Mouse (Mus musculus): ENCODE measurements at regions not wholly inside any gene's neighbourhood (a gene's known extent, or its start where the extent isn't known, plus 50 kb on each side); places are given as distances from the start of the nearest gene placed in this dataset.

DNA sequence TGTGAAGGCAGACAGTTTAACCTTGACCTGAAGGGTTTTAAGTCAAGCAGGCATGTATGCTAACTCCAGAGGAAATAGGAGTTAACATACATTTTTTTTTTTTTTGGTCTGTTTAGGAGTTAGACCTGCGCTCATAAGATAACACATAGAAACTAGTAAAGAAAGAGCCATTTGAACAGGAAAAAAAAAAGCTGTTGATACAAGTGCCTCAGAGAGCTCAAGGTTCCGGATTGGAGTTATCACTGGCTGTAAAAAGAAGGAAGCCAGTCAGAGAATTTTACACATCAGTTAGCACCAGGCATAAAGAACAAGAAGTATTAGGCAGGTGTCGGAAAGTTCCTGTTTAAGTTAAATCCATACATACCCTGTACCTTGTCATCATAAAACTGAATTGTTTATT lies 156.2 kb upstream of the Egflam start:
- no peaks in the 10 kb centered on the region for H3K27me3 ChIP-seq (ENCODE audit: control insufficient read depth, insufficient read depth, low read length)
- no peak for ATAC-seq (ENCODE audit: insufficient number of reproducible peaks, insufficient read depth, low FRiP score, low read depth)
- H3K4me2 ChIP-seq (replicated peaks; ENCODE audit: low read depth, low read length) = no peak overlapping the region
- no peak overlapping the region for H3K9ac ChIP-seq (replicated peaks; ENCODE audit: low read depth, low read length)
- no peaks in the 10 kb centered on the region for H3K36me3 ChIP-seq (ENCODE audit: control insufficient read depth, insufficient read depth, low read length)
- H3K4me1 ChIP-seq (ENCODE audit: control insufficient read depth, insufficient read depth, low read length) = 0 out of 2 replicates have a peak, but pooled peaks cover 4% of the 10 kb centered on the region
- no peak overlapping the region for H3K4me3 ChIP-seq (ENCODE audit: low read depth, low read length)
- H3K27ac ChIP-seq (ENCODE audit: low read length) = no peak overlapping the region
- WGBS = 40% methylated on average over 3 of the region's 3 CpGs
- no peaks in the 10 kb centered on the region for H3K9me3 ChIP-seq (ENCODE audit: control insufficient read depth, low read depth, low read length)

DNA sequence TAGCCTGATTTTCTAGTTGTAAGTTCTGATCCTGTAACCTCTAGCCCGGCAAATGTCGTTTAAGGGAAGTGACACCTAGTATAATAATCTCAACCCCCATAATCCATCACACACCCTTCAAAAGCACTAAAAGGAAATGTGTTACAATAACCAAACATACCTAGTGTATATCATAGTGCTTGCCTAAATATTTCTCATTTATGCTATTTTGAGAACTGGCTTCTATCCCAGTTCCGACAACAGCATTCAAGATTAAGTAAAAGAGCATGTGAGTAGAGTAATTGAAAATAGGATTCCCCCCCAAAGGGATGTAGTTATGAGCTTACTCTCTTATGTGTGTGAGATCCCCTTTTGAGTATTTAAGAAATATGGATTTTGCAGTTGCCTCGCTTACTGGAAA lies 165.1 kb upstream of the Egflam start:
- Histone ChIP-seq H3K4me1 (ENCODE audit: control insufficient read depth, insufficient read depth, low read length) (peaks cover 6% of the 10 kb centered on the region; the same call in 1 of the 2 replicates), H3K4me2 (replicated peaks; ENCODE audit: low read depth, low read length) (no peak overlapping the region), H3K9me3 (ENCODE audit: control insufficient read depth, low read depth, low read length) (no peaks in the 10 kb centered on the region), H3K27ac (ENCODE audit: low read length) (no peak overlapping the region), H3K4me3 (ENCODE audit: low read depth, low read length) (no peak overlapping the region), H3K36me3 (ENCODE audit: control insufficient read depth, insufficient read depth, low read length) (no peaks in the 10 kb centered on the region), H3K9ac (replicated peaks; ENCODE audit: low read depth, low read length) (no peak overlapping the region), H3K27me3 (ENCODE audit: control insufficient read depth, insufficient read depth, low read length) (no peaks in the 10 kb centered on the region)
- 30% methylated on average over 4 of the region's 4 CpGs for WGBS
- ATAC-seq (ENCODE audit: insufficient number of reproducible peaks, insufficient read depth, low FRiP score, low read depth) = no peak

DNA sequence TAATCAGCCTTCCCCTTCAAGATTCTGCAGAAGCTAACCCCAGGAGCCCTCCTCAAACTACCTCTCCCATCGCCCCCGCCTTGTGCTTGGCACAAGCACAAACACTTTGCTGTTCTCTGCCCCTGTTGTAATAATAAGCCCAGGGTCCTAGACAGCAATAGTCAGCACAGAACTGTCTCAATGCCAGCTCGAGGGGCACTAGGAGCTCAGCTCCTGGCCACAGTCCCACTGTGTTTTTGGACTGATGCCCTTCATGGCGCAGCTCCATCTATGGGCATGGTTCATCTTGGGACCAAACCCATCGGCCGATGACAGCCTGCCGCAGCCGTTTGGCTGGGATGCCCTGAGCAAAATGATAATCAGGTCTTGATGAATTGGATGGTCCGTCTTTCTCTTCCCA lies 165.5 kb upstream of the Egflam start:
- no peak overlapping the region for H3K27ac ChIP-seq (ENCODE audit: low read length)
- no peak overlapping the region for H3K4me3 ChIP-seq (ENCODE audit: low read depth, low read length)
- no peaks in the 10 kb centered on the region for H3K27me3 ChIP-seq (ENCODE audit: control insufficient read depth, insufficient read depth, low read length)
- H3K4me2 ChIP-seq (replicated peaks; ENCODE audit: low read depth, low read length) = no peak overlapping the region
- 83% methylated on average over 9 of the region's 9 CpGs for WGBS
- ATAC-seq (ENCODE audit: insufficient number of reproducible peaks, insufficient read depth, low FRiP score, low read depth) = no peak
- H3K36me3 ChIP-seq (ENCODE audit: control insufficient read depth, insufficient read depth, low read length) = no peaks in the 10 kb centered on the region
- H3K9ac ChIP-seq (replicated peaks; ENCODE audit: low read depth, low read length) = no peak overlapping the region
- H3K9me3 ChIP-seq (ENCODE audit: control insufficient read depth, low read depth, low read length) = no peaks in the 10 kb centered on the region
- H3K4me1 ChIP-seq (ENCODE audit: control insufficient read depth, insufficient read depth, low read length) = peaks cover 6% of the 10 kb centered on the region; the same call in 1 of the 2 replicates

DNA sequence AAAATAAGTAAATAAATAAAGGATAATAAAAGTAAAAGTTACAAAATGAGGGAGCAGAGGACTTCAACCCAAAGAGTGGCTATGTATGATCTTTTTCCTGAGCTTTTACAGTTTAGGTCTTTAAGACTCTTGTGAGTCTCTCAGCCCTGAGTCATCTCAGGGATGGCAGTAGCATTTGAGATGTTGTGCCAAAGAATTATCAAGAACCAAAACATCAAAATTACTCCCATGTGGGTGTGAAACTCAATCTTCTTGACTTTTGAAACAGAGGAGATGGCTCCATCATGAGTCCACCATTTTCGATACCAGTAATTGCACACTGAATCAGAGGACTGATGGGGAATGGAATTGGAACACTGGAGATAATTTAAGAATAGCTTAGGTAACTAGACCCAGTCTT lies 174.0 kb upstream of the Egflam start:
- no peaks in the 10 kb centered on the region for H3K4me1 ChIP-seq (ENCODE audit: control insufficient read depth, insufficient read depth, low read length)
- no peak overlapping the region for H3K27ac ChIP-seq (ENCODE audit: low read length)
- H3K4me3 ChIP-seq (ENCODE audit: low read depth, low read length) = no peak overlapping the region
- no peaks in the 10 kb centered on the region for H3K9me3 ChIP-seq (ENCODE audit: control insufficient read depth, low read depth, low read length)
- no peaks in the 10 kb centered on the region for H3K27me3 ChIP-seq (ENCODE audit: control insufficient read depth, insufficient read depth, low read length)
- WGBS = 98% methylated on average over 1 of the region's 1 CpGs
- no peak overlapping the region for H3K4me2 ChIP-seq (replicated peaks; ENCODE audit: low read depth, low read length)
- ATAC-seq (ENCODE audit: insufficient number of reproducible peaks, insufficient read depth, low FRiP score, low read depth) = no peak
- H3K36me3 ChIP-seq (ENCODE audit: control insufficient read depth, insufficient read depth, low read length) = no peaks in the 10 kb centered on the region
- no peak overlapping the region for H3K9ac ChIP-seq (replicated peaks; ENCODE audit: low read depth, low read length)

DNA sequence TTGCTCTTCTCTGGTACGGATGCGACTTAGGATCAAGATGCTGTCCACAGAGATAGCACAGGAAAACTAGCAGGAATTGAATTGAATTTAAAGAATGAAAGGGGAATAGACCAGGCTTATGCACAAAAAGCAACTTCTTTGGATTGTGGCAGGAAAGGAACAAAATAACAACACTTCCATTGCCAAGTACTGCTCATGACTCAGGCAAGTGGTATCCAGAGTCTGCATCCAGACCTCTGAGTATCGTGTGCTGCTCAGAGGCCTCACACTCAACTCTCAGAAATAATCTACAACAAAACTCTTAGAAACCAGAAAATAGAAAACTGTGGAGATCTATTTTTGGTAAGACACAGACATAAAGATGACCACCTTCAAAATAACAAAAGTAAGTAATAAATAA lies 176.1 kb upstream of the Egflam start:
- no peak overlapping the region for H3K4me3 ChIP-seq (ENCODE audit: low read depth, low read length)
- H3K27ac ChIP-seq (ENCODE audit: low read length) = no peak overlapping the region
- no peaks in the 10 kb centered on the region for H3K27me3 ChIP-seq (ENCODE audit: control insufficient read depth, insufficient read depth, low read length)
- H3K9ac ChIP-seq (replicated peaks; ENCODE audit: low read depth, low read length) = no peak overlapping the region
- no peak overlapping the region for H3K4me2 ChIP-seq (replicated peaks; ENCODE audit: low read depth, low read length)
- no peaks in the 10 kb centered on the region for H3K36me3 ChIP-seq (ENCODE audit: control insufficient read depth, insufficient read depth, low read length)
- H3K9me3 ChIP-seq (ENCODE audit: control insufficient read depth, low read depth, low read length) = no peaks in the 10 kb centered on the region
- no peaks in the 10 kb centered on the region for H3K4me1 ChIP-seq (ENCODE audit: control insufficient read depth, insufficient read depth, low read length)
- no peak for ATAC-seq (ENCODE audit: insufficient number of reproducible peaks, insufficient read depth, low FRiP score, low read depth)
- WGBS = 69% methylated on average over 3 of the region's 3 CpGs

DNA sequence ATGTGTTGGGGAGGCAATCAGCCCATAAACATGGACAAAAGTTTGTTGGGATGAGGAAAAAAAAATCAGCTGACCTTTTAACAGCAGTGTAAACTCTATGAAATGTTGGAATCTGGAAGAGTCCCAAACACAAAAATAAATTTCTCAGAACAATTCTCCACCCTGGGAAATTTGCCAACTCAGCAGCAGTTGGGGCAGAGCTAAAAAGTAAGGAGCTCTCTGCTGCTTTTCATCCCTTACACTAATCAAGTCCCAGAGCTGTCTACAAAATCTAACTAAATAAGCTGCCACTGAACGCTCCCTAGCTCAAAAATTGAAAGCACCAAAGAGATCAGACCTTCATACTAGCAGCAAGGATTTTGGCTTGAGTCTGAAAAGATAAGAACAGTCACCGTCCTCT lies 176.6 kb upstream of the Egflam start:
- 38% methylated on average over 2 of the region's 2 CpGs for WGBS
- H3K9ac ChIP-seq (replicated peaks; ENCODE audit: low read depth, low read length) = no peak overlapping the region
- no peaks in the 10 kb centered on the region for H3K9me3 ChIP-seq (ENCODE audit: control insufficient read depth, low read depth, low read length)
- no peaks in the 10 kb centered on the region for H3K4me1 ChIP-seq (ENCODE audit: control insufficient read depth, insufficient read depth, low read length)
- no peaks in the 10 kb centered on the region for H3K27me3 ChIP-seq (ENCODE audit: control insufficient read depth, insufficient read depth, low read length)
- ATAC-seq (ENCODE audit: insufficient number of reproducible peaks, insufficient read depth, low FRiP score, low read depth) = no peak
- no peak overlapping the region for H3K4me3 ChIP-seq (ENCODE audit: low read depth, low read length)
- H3K4me2 ChIP-seq (replicated peaks; ENCODE audit: low read depth, low read length) = no peak overlapping the region
- no peak overlapping the region for H3K27ac ChIP-seq (ENCODE audit: low read length)
- H3K36me3 ChIP-seq (ENCODE audit: control insufficient read depth, insufficient read depth, low read length) = no peaks in the 10 kb centered on the region

DNA sequence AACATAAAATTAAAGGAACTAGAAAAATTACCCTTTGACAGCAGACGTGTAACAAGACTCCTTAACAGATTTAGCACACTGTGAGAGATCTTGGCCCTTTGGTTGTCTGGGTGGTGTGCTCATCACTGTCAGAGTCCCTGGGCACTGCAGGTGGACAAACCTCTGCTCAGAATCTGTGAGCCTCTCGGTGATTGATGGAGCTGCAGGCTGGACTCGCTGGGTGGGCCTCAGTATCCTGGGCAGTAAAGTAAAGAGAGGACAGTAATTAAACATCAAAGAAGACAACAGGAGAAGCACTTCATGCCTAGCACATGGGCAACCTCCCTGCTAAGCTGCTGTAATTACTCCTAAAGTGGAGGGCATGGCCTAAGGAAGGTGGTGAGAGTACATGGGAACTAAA lies 180.2 kb upstream of the Egflam start:
- Histone ChIP-seq H3K4me3 (ENCODE audit: low read depth, low read length) (no peak overlapping the region), H3K36me3 (ENCODE audit: control insufficient read depth, insufficient read depth, low read length) (no peaks in the 10 kb centered on the region), H3K4me2 (replicated peaks; ENCODE audit: low read depth, low read length) (no peak overlapping the region), H3K9ac (replicated peaks; ENCODE audit: low read depth, low read length) (no peak overlapping the region), H3K27me3 (ENCODE audit: control insufficient read depth, insufficient read depth, low read length) (no peaks in the 10 kb centered on the region), H3K27ac (ENCODE audit: low read length) (no peak overlapping the region), H3K9me3 (ENCODE audit: control insufficient read depth, low read depth, low read length) (no peaks in the 10 kb centered on the region), H3K4me1 (ENCODE audit: control insufficient read depth, insufficient read depth, low read length) (no peaks in the 10 kb centered on the region)
- no peak for ATAC-seq (ENCODE audit: insufficient number of reproducible peaks, insufficient read depth, low FRiP score, low read depth)
- 32% methylated on average over 3 of the region's 3 CpGs for WGBS

DNA sequence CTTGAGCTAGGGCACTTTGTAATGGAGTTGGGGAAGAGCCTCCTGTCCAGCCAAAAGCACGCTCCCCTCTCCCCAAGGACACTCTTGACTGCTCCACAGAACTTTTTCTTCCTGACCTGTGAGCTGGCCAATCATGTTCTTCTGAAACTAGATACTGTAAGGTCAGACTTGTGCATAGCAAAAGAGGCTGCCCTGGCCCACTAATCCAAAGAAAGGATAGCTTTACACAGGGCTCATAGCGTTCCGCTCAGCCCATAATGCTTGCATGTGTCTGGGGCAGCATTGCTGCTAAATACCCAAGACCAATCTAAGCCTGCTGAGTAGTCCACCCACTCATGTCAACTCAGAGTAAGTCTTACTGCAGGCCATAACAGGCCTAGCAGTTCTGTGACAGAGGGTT lies 189.0 kb upstream of the Egflam start:
- Histone ChIP-seq H3K36me3 (ENCODE audit: control insufficient read depth, insufficient read depth, low read length) (no peaks in the 10 kb centered on the region), H3K4me1 (ENCODE audit: control insufficient read depth, insufficient read depth, low read length) (no peaks in the 10 kb centered on the region), H3K9ac (replicated peaks; ENCODE audit: low read depth, low read length) (no peak overlapping the region), H3K4me3 (ENCODE audit: low read depth, low read length) (no peak overlapping the region), H3K27me3 (ENCODE audit: control insufficient read depth, insufficient read depth, low read length) (no peaks in the 10 kb centered on the region), H3K9me3 (ENCODE audit: control insufficient read depth, low read depth, low read length) (no peaks in the 10 kb centered on the region), H3K27ac (ENCODE audit: low read length) (no peak overlapping the region), H3K4me2 (replicated peaks; ENCODE audit: low read depth, low read length) (no peak overlapping the region)
- no peak for ATAC-seq (ENCODE audit: insufficient number of reproducible peaks, insufficient read depth, low FRiP score, low read depth)
- WGBS = 92% methylated on average over 3 of the region's 3 CpGs

DNA sequence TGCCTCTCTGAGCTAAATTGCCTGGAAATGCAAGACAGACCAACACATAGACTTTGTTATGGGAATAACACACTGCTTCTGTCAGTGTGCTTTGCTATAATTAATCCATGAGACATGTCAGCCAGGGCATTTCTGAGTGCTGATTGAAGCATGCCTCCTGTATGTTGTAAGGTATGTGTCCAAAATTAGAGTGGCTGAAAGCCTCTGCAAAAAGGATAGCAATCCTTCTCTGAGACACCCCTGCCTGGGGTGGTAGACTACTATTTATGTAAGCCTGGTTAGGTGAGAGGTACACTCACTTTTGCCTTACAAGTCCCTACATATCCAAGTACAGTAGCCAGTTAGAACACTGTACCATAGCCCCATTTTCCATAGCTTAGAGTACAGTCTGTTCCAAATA lies 193.3 kb upstream of the Egflam start:
- ATAC-seq (ENCODE audit: insufficient number of reproducible peaks, insufficient read depth, low FRiP score, low read depth) = no peak
- H3K4me2 ChIP-seq (replicated peaks; ENCODE audit: low read depth, low read length) = no peak overlapping the region

More for the DNA sequence above, 193.3 kb upstream of the Egflam start:
- H3K9me3 ChIP-seq (ENCODE audit: control insufficient read depth, low read depth, low read length) = no peaks in the 10 kb centered on the region
- no peak overlapping the region for H3K4me3 ChIP-seq (ENCODE audit: low read depth, low read length)
- H3K27me3 ChIP-seq (ENCODE audit: control insufficient read depth, insufficient read depth, low read length) = no peaks in the 10 kb centered on the region
- H3K4me1 ChIP-seq (ENCODE audit: control insufficient read depth, insufficient read depth, low read length) = no peaks in the 10 kb centered on the region
- H3K27ac ChIP-seq (ENCODE audit: low read length) = no peak overlapping the region
- H3K36me3 ChIP-seq (ENCODE audit: control insufficient read depth, insufficient read depth, low read length) = no peaks in the 10 kb centered on the region
- H3K9ac ChIP-seq (replicated peaks; ENCODE audit: low read depth, low read length) = no peak overlapping the region
